Mouse (Mus musculus) erythroblast, embryonic 14.5 days (primary cell): Measurements from ENCODE around the gene Adamtsl5.

Source experiments
- GATA1 ChIP-seq: IDR thresholded peaks from 2 replicates; pipeline ENCODE4 v1.6.1; 2012; ENCODE audit warnings: low read length, inconsistent platforms, mixed read lengths
- TAL1 ChIP-seq: IDR thresholded peaks from 3 replicates; pipeline ENCODE4 v1.6.1; 2012; ENCODE audit warnings: low read length, inconsistent platforms, mixed read lengths

DNA sequence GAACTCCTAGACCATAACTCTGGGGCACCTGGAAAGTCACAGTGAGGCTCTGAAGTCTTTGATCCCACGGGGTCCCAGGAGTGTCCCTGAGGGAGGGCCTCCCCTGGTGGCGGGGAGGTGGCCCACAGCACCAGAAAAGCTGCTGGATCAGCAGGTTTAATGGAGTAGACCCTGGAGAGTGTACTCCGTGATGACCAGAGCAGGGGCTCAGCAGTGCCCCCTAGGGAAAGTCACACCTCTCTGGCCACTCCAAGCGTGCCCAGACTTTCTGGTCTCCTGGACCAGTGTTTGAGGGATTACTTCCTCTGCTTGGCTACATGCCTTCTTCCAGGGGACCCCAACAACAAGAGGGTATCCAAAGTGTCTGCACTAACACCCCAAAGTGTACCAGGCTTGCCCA lies 35.2 kb upstream of the Adamtsl5 start:
- TF ChIP-seq TAL1 (no peak), GATA1 (no peak)
